Mouse (Mus musculus) erythroblast, adult 5-6 weeks (primary cell): ENCODE measurements around the gene Efcab1. TPM values are rescaled to one million over a fixed set of nuclear protein-coding genes. Genes with fewer than 3 reads are reported as not detected.
"Not testable (repeated sequence)": the region's sequence is repeated elsewhere in the genome, so short reads cannot be mapped to it uniquely, and the experiment has no call there.

Source experiments
- ATAC-seq: replicated peaks from 2 replicates; pipeline ENCODE4 v1.8.0; 2016; ENCODE audit warnings: moderate number of reproducible peaks, mild to moderate bottlenecking, moderate TSS enrichment, inconsistent platforms; ENCODE audit not compliant: poor library complexity, low FRiP score, severe bottlenecking
- total RNA-seq, 2 experiments: library from RNA; stranded (forward) in 1 of 2; stranded (reverse) in 1 of 2; fragments of 150-400 nt in 1 of 2; fragments of 200-764, 138-1000 nt in 1 of 2; gene quantifications; 2 replicates each; pipeline versions ENCODE4 v1.2.3 to v1.2.4; 2015 to 2017; ENCODE audit warnings: low replicate concordance in 2 of 2

Efcab1 gene
- total RNA-seq (2015; ENCODE audit: low replicate concordance) (not detected in 2 replicates), total RNA-seq (2017; ENCODE audit: low replicate concordance) (0.26 TPM in 1 of 2 replicates, not detected in the other)

DNA sequence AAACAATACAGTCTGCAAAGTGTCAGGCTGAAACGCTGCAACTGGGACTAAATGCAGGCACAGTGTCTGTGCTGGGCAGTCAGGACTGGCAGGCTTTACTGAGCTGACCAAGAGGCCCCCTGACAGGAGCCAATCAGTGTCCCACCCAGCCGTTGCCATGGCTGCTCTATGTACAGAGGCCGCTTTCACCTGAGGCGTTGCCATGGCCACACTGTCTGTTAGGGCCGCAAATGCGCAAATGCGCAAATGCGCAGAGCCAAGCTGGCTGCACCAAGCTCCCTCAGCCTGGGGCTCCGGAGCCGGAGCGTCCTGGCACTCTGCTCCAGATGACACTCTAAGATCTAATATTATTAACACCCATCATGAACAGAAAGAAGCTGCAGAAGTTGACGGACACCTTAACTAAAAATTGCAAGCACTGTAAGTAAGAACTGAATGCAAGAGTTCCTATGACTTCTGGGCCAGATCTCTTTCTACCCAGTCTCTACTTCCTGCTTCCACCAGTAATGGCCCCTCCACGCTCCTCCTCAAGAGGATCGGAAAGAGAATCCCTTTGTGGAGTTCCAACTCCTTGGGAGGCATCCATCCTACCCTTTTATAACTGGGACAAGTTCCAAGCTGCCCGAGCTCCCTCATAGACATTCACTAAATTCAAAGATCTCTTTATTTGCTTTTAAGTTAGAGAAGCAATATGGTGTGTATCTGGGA is at the start of gene Efcab1:
TSS of gene Efcab1 (plus strand) at position 214 of the 708 bp plus-strand sequence.
- no peak for ATAC-seq

DNA sequence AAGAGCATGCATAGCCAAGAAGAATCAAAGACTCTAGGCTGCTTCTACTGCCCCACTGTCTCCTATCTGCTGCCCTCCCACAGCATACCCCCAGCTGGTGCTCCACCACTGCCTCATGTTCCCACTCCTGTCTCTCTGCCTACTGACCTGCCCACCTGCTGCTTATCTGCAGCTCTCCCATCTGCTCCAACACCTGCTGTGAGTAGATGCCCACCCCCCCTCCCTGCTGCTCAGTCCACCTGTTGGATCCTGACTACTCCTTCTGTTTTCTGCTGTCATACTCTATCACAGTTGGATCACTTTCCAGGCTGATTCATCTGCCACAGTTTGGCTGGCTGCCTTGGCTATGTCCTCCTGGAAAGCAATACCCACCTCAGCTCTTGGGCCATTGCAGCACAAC is 47.0 kb upstream of the Efcab1 start:
- no peak for ATAC-seq

DNA sequence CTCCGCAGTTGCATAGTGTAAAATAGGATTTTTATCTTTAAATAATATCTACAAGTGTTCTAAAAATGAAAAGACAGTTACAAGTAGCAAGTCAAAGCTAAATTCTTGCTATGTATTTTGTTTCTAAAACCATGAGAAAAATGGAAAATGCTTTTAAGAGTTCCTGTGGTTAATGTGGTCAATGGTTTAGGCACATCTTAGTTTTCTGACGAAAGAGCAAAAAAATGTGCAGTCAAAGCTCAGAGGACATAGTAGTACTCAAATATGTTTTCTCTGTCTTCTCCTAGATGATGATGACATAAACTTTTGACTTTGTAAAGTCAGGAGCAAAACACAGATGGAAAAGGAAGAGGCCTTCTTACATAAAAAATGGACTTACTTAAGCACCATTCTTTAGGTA is 21.5 kb upstream of the Efcab1 start:
- no peak for ATAC-seq

DNA sequence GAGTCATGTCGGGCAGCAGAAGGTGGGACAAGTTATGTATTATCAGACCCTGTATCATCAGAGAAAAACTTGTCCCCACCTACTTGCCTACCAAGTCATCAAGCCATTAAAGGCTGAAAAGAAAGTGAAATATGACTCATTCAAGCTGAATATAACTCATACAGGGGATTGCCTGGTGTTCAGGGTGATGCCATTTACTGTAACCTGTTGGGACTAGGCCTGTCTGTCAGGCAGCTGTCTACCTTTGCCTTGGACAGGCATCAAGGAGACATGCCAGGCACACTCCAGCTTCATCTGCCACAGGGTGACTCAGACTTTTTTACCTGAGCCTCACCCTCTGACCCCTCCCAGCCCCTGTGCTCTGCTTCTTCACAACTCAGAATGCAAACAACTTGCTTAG is 21.0 kb upstream of the Efcab1 start:
- ATAC-seq: no peak

DNA sequence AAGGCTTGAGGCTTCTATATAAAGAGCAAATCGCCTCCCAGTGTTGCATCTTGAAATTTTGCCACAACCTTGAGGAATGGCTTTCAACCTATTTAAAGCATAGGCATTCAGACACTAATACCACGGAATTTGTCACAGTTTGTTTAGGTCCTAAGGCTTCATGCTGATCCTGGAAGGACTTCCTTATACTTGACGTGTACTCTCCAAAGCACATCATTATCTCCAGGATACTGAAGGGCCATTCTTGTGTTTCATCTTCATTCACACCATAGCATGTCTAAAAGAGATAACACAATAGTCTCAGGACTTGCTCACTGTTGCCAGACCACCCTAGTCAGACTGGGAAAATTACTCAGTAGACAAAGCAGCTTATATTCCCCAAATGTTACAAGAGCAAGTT is 13.9 kb upstream of the Efcab1 start:
- ATAC-seq: no peak

DNA sequence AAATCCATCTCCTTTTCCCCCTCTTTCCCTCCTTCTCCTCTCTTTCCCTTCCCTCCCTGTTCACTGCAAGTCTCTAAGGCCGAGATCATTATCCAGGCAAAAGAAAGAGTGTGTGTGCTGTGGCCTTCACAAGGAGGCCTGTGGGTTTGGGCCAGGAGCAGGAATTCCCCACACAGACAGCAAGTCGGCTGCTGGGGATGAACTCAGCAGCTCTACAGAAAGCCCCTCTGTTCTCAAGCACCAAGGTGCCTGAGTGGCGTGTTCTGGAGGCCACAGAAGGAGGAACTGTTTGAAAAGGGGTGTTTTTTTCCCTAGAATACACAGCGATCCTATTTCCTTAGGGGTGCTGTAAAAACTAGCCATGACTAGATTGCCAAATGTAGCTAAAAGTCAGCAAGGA is 12.5 kb upstream of the Efcab1 start:
- no peak for ATAC-seq

DNA sequence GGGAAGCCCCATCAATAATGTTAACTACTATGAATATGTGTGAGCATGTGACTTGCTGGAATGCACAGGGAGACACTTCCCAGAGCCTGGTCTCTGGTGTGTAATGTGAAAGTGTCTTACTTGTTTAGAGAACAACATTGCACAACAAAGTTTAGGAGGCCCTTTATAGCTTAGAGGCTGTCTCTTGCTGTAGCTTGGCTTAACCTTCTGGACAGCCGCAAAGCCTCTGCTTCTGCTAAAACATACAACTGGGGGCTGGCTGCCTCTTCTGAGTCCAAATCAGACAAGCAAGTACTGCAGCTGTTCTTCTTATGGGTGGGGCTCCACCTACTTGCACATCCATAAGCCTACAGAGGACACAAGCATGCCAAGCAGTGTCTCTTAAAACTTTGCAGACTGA is 11.7 kb upstream of the Efcab1 start:
- no peak for ATAC-seq

DNA sequence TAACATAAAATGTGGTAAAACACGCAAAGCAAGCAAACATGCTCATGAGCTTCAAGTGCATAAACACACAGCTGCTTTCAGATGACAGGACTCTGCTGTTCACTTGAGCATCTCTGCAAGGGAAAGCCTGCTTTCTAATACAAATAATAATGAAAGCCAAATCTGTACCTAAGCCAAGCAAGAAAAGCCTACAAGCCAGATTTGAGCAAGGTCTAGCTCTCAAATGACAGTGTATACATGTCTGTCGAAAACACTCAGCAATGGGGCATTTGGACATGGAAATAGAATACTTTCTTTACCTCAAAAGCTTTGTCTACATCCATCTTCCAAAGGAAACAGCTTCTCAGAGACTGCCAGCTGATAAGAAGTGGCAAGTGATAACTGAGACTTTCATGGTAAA is 10.9 kb upstream of the Efcab1 start:
- ATAC-seq: no peak

DNA sequence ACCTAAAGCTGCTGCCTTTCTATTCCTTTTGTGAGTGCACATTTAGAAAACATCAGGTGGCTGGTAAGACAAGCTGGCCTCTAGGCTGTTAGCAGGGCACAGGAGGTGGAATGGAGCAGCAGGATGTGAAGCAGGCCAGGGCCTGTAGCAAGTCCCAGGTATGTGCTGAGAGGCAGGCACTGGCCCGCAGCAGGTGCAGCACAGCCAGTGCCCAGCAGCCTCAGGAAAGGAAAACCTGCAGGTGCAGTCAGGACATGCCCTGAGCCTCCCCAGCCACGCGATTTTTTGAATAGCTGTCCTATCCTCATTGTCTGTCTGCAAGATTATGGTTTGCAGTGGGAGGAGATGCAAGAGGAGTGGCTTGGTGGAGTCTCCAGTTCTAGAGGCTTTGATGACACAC is 24.3 kb downstream of the Efcab1 start:
- ATAC-seq: not testable (repeated sequence)

DNA sequence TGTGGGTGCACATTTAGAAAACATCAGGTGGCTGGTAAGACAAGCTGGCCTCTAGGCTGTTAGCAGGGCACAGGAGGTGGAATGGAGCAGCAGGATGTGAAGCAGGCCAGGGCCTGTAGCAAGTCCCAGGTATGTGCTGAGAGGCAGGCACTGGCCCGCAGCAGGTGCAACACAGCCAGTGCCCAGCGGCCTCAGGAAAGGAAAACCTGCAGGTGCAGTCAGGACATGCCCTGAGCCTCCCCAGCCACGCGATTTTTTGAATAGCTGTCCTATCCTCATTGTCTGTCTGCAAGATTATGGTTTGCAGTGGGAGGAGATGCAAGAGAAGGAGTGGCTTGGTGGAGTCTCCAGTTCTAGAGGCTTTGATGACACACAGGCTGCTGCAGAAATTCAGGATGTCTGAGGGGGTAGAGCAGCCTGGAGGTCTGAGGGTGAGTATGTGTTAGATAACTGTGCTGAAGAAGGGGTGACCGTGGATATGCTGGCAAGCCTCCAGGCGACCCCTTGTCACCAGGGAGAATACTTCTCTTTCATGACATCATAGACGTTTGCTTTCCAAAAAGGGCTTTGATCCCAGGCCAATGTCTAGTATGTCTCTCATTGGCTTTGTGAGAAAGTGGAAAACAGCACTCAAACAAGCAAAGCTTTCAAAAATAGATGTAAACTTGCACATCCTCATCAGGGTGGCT is 30.2 kb downstream of the Efcab1 start:
- ATAC-seq: not testable (repeated sequence)

DNA sequence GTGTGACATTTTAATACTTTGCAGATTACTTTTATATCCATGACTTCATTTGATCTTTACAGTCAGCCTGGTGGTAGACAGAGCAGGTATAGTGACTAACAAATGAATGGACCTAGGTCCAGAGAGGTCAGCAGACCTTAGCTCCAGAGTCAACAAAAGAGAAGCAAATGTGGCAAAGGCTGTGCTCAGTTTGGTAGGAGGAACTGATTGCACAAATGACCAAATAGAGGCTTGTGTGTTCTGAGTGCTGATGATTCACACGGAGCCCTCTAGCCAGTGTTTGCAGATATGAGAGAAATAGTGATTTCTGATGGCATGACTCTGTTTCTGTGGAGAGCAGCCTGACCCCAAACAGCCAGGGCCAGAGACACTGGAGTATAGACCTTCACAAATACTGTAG is 33.1 kb downstream of the Efcab1 start:
- ATAC-seq: no peak

DNA sequence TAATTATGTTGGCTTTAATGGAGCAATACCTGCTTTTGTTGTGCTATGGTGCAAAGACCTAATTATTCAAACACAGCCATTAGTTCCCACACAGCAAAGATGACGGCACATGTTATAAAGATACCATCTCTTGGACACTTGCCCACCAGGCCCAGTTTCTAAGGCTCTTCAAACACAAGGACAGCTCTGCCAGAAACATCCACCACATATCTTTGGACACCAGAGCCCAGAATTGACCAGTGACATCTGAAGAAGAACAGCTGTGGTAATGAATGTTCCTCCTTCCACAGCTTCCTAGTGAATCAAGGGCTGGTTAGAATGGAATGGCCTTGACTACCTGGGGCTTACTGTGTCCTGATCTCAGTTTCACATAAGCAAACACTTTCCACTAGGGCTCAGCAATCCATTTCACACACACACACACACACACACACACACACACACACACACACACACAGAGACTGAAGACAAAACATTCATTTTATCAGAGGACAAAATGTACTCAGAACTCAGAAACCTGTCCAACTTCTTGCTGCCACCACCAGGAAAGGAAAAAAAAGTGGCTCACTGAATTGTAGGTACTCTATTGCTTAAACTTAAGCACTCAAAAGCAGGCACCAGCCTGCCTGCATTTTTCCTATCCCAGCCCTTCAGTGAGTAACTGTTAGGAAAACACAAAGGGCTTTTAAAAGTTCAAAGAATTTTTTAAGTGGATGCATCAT is 33.7 kb downstream of the Efcab1 start:
- no peak for ATAC-seq

DNA sequence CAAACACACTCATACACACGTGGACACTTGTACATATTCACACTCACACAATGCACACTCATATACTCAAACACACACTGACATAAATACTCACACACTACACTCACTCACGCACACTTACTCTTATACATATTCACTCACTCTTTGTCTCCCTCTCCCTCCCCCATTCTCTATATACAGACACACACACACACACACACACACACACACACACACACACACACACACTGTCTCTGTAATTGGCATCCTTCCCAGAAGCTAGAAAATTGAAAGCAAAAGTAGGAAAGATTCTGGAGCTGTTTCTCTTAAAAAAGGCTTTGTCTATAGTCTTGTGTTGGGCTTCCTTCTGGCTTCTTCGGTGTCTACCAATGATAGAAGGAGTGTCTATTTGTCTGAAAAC is 34.5 kb downstream of the Efcab1 start:
- no peak for ATAC-seq

DNA sequence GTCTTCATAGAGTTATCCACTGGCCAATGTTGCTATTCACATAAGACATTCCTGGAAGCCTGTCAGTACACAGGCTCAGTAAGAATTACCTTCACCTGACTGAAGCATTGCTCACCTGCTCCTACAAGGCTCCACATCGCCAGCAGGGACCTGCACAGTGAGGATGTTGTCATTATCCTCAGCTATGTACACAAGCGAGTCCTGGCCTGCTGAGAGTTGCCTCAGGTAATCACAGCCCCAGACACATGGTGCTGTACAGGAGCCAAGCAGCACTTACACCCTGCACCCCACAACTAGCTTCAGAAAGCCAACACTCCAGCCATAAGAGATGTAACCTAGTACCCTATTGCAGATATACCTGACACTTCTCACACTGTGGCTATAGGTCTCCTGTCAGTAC is 37.1 kb downstream of the Efcab1 start:
- ATAC-seq: no peak

DNA sequence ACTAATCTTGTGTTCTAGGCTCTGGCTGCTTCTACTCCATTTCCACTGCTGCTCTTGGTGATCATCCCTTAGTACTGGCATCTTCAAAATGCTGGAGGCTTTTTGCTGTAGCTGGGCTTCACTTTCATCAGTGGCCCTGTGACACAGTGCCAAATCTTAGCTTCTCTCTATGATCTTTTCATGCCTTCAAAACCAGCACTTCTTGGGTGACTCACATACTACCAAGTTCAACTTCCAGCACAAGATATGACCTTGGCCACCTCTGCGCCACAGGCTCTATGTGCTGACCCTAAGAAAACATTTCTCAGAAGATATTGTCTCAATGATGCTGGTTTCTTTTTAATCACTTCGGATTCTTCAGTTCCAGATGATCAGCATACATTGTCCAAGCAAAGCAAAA is 41.2 kb downstream of the Efcab1 start:
- not testable (repeated sequence) for ATAC-seq

DNA sequence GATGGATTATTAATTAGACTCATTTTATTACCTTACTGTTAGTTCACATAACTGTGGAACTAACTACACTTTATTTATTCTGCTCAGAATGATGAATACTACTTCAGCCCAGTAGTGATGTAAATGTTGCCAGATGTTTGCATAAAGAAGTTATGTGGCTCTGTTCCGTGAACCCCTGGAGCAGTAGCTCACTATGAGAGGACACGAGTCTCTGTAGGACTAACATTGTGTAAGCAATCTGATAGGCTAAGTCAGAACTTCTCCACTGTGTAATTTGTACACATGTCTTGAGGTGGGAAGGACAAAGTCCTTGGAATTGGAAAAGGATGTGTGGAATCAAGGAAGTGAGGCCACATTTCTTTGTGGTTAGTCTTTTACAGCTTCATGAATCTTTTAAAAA is 45.5 kb downstream of the Efcab1 start:
- ATAC-seq: no peak

DNA sequence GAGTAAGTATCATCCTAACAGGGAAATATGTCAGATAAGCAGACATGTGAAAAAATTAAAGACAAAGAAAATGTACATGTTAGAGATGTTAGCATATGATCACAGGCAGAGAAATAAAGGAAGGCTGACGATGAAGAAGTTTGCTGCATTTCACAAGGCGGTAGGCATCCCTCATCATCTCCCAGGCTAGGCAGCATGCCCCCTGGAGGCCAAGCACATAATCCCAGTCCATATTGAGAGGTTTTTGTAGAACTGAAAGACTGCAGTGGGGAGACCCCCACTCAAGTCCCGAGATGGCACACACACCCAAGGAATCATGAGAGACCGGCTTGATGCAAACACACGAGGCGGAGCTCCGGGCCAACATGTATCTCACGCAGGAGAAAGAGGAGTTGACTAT is 53.3 kb downstream of the Efcab1 start:
- ATAC-seq: no peak

DNA sequence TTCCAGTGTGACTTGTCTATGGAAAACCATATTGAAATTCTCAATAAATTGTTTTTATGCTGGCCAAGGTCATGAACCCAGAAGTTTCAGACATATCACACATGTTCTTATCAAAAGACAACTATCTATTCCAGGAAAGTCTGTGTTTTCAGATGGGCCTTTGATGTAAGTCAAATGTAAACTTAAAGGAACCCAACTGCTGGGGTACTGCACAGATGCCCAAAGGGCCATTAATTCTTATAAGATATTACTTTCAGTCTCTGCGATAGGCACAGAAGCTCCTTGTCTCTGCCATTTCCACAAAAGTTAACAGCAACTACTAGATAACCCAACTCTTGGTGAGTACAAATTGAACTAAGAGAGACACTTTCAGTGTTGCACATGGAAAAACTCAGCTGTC is 67.3 kb downstream of the Efcab1 start:
- ATAC-seq: no peak

DNA sequence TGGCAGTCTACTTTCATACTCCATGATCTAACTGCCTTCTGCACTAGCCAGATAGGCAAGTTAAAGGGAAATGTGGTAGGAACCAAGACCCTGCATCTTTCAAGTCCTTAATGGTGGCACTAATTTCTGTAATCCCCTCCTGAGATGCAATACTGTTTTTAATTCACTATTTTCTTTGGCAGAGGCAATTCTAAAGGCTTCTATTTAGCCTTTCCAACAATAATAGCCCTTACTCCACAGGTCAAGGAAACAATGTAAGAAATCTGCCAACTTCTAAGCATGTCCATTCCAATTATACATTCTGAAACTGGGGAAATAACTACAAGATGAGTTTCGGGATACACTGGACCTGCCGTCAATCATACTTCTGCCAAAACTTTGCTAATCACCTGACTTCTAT is 72.8 kb downstream of the Efcab1 start:
- no peak for ATAC-seq

DNA sequence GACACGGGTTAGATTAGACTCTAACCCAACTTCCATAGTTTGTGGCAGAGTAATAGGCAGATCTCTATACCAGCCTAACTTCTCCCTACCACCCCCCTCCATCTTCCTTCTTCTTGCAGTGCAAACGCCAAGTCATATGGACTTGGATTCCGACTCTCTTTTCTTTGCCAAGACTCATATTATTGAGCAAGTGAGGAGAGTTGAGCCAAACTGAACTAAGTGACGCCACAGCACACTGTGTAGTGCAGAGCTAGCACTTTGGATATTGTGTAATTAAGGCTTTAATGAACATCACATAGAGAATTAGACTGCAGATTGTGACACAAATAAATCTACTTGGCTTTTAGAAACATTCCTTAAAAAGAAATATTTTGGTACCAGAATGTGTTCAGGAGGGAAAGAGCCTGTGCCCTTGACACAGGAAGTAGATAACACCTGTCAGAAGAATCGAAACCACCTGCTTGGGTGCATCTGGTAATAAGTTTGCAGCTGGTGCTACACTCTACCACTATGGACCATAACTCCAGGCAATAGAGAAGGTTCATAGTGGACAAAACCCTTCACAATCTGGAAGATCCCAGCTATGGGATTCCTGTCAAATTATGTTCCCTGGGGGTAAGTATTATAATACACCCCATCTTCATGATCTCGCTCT is 83.3 kb downstream of the Efcab1 start:
- no peak for ATAC-seq
